Mouse (Mus musculus): Measurements from ENCODE around the gene Sucnr1. TPM values are rescaled to one million over a fixed set of nuclear protein-coding genes. Genes with fewer than 3 reads are reported as not detected.

Gene Sucnr1
- 0.08 TPM in 1 of 2 replicates, not detected in the other for polyA plus RNA-seq (2012; rRNA removed)

- H3K27ac ChIP-seq (ENCODE audit: insufficient read depth, low read length), result no peak within 1 kb of the TSS
- no peak within 1 kb of the TSS for H3K4me3 ChIP-seq (ENCODE audit: insufficient read depth, low read length)
- TF ChIP-seq POLR2A (IDR thresholded peaks at IDR 0.05; ENCODE audit: extremely low read depth, insufficient read depth, low read length), result no peak
- no peaks in the 10 kb centered on the region for H3K4me1 ChIP-seq (ENCODE audit: control insufficient read depth, insufficient read depth, low read length)
Observed at GRCm38 (mm10) chr3:60081648-60082047, at the start of gene Sucnr1. Gene Sucnr1, plus strand, starts transcription at chr3:60081869.

- H3K4me1 ChIP-seq (ENCODE audit: control insufficient read depth, insufficient read depth, low read length), result no peaks in the 10 kb centered on the region
Observed at GRCm38 (mm10) chr3:60046221-60046913, 35.3 kb upstream of the Sucnr1 start.

GRCm38 (mm10) chr3:60053231-60053927, 28.3 kb upstream of the Sucnr1 start:
- Histone ChIP-seq H3K4me1 (ENCODE audit: control insufficient read depth, insufficient read depth, low read length) (no peaks in the 10 kb centered on the region), H3K4me3 (ENCODE audit: insufficient read depth, low read length) (no peak overlapping the region), H3K27ac (ENCODE audit: insufficient read depth, low read length) (no peak overlapping the region)
- no peak for TF ChIP-seq CTCF (IDR thresholded peaks at IDR 0.05; ENCODE audit: extremely low read depth, insufficient read depth, low read length)
- TF ChIP-seq POLR2A (IDR thresholded peaks at IDR 0.05; ENCODE audit: extremely low read depth, insufficient read depth, low read length), result no peak

More at GRCm38 (mm10) chr3:60046221-60046913, 35.3 kb upstream of the Sucnr1 start:
- Histone ChIP-seq H3K27ac (ENCODE audit: insufficient read depth, low read length) (no peak overlapping the region), H3K4me3 (ENCODE audit: insufficient read depth, low read length) (no peak overlapping the region)
- TF ChIP-seq POLR2A (IDR thresholded peaks at IDR 0.05; ENCODE audit: extremely low read depth, insufficient read depth, low read length), result no peak

- Histone ChIP-seq H3K4me3 (ENCODE audit: insufficient read depth, low read length) (no peak overlapping the region), H3K27ac (ENCODE audit: insufficient read depth, low read length) (no peak overlapping the region), H3K4me1 (ENCODE audit: control insufficient read depth, insufficient read depth, low read length) (no peaks in the 10 kb centered on the region)
- TF ChIP-seq POLR2A (IDR thresholded peaks at IDR 0.05; ENCODE audit: extremely low read depth, insufficient read depth, low read length), result no peak
- no peak for TF ChIP-seq CTCF (IDR thresholded peaks at IDR 0.05; ENCODE audit: extremely low read depth, insufficient read depth, low read length)
Observed at GRCm38 (mm10) chr3:60053931-60054330, 27.7 kb upstream of the Sucnr1 start.

- peak; percentile 40; the same call in 1 of the 2 replicates for TF ChIP-seq CTCF (IDR thresholded peaks at IDR 0.05; ENCODE audit: extremely low read depth, insufficient read depth, low read length)
- no peak for TF ChIP-seq POLR2A (IDR thresholded peaks at IDR 0.05; ENCODE audit: extremely low read depth, insufficient read depth, low read length)
Observed at GRCm38 (mm10) chr3:60056451-60056850, 25.2 kb upstream of the Sucnr1 start.

GRCm38 (mm10) chr3:60057070-60057808, 24.4 kb upstream of the Sucnr1 start:
- no peaks in the 10 kb centered on the region for H3K4me1 ChIP-seq (ENCODE audit: control insufficient read depth, insufficient read depth, low read length)
- no peak for TF ChIP-seq POLR2A (IDR thresholded peaks at IDR 0.05; ENCODE audit: extremely low read depth, insufficient read depth, low read length)
- TF ChIP-seq CTCF (IDR thresholded peaks at IDR 0.05; ENCODE audit: extremely low read depth, insufficient read depth, low read length), result no peak
- H3K27ac ChIP-seq (ENCODE audit: insufficient read depth, low read length), result no peak overlapping the region
- H3K4me3 ChIP-seq (ENCODE audit: insufficient read depth, low read length), result no peak overlapping the region

More at GRCm38 (mm10) chr3:60056451-60056850, 25.2 kb upstream of the Sucnr1 start:
- no peaks in the 10 kb centered on the region for H3K4me1 ChIP-seq (ENCODE audit: control insufficient read depth, insufficient read depth, low read length)
- H3K27ac ChIP-seq (ENCODE audit: insufficient read depth, low read length), result no peak overlapping the region
- no peak overlapping the region for H3K4me3 ChIP-seq (ENCODE audit: insufficient read depth, low read length)

GRCm38 (mm10) chr3:60057809-60058082, 23.9 kb upstream of the Sucnr1 start:
- Histone ChIP-seq H3K4me3 (ENCODE audit: insufficient read depth, low read length) (no peak overlapping the region), H3K27ac (ENCODE audit: insufficient read depth, low read length) (no peak overlapping the region), H3K4me1 (ENCODE audit: control insufficient read depth, insufficient read depth, low read length) (no peaks in the 10 kb centered on the region)
- TF ChIP-seq CTCF (IDR thresholded peaks at IDR 0.05; ENCODE audit: extremely low read depth, insufficient read depth, low read length), result no peak
- TF ChIP-seq POLR2A (IDR thresholded peaks at IDR 0.05; ENCODE audit: extremely low read depth, insufficient read depth, low read length), result no peak

- Histone ChIP-seq H3K4me1 (ENCODE audit: control insufficient read depth, insufficient read depth, low read length) (no peaks in the 10 kb centered on the region), H3K27ac (ENCODE audit: insufficient read depth, low read length) (no peak overlapping the region), H3K4me3 (ENCODE audit: insufficient read depth, low read length) (no peak overlapping the region)
- no peak for TF ChIP-seq CTCF (IDR thresholded peaks at IDR 0.05; ENCODE audit: extremely low read depth, insufficient read depth, low read length)
- no peak for TF ChIP-seq POLR2A (IDR thresholded peaks at IDR 0.05; ENCODE audit: extremely low read depth, insufficient read depth, low read length)
Observed at GRCm38 (mm10) chr3:60078883-60079415, 2.7 kb upstream of the Sucnr1 start.

GRCm38 (mm10) chr3:60080572-60080971, 1.1 kb upstream of the Sucnr1 start:
- Histone ChIP-seq H3K4me1 (ENCODE audit: control insufficient read depth, insufficient read depth, low read length) (no peaks in the 10 kb centered on the region), H3K4me3 (ENCODE audit: insufficient read depth, low read length) (no peak overlapping the region), H3K27ac (ENCODE audit: insufficient read depth, low read length) (no peak overlapping the region)
- no peak for TF ChIP-seq CTCF (IDR thresholded peaks at IDR 0.05; ENCODE audit: extremely low read depth, insufficient read depth, low read length)
- TF ChIP-seq POLR2A (IDR thresholded peaks at IDR 0.05; ENCODE audit: extremely low read depth, insufficient read depth, low read length), result no peak

All from cortical plate, adult 2 months (tissue).